Mouse (Mus musculus): ENCODE measurements around the gene Gm49721. TPM values are rescaled to one million over a fixed set of nuclear protein-coding genes. Genes with fewer than 3 reads are reported as not detected.
"Not testable (repeated sequence)": the region's sequence is repeated elsewhere in the genome, so short reads cannot be mapped to it uniquely, and the experiment has no call there.

Gene Gm49721
- polyA plus RNA-seq (2016; fragmentation: Nextera tagmentation; extraction: Ambion mirVana): 0.09 TPM in 1 of 2 replicates, not detected in the other

DNA sequence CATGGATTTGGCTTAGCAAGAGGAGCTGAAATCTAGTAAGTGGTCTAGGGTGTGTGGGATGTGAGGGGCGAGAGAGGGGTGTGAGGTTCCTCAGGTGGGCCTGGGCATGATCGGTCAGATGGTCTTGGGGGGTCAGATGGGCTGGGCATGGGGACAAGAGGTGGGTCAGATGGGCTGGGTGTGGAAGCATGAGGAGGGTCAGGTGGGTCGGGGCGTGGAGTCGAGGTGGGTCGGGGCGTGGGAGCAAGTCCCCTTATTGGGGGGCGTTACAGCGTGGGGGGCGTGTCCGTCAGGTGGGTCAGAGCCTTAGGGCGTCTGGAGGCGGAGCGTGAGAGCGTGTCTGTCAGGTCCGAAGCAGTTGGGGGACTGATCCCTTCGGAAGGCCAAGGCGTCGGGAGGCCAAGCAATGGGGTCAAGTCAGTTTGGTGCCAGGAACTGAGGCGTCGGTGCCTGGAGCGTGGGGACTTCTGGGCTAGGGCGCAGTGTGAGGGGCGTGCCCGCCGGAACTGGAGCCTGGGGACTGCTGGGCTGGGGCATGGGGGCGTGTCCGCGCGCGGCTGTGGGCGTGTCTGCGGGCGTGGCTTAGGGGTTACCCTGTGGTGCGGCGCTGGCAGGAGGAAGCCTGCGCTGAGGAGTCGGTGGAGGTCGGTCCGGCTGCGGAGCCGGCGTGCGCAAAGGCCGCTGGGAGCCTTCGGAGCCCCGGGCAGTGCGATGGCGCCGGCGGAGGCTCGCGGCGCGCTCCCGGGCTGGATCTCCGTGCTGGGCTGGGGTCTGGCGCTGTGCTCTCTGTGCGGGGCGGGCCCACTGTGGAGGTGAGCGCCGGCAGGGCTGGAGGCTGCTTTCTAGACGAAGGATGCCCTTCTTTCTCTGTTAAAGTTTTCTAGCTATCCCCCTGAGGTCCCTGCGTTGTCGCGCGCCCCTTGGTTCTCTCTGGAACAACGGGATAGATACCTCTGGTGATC is at the start of gene Gm49721:
Gene Gm49721, plus strand, starts transcription at position 618 of the 962 bp plus-strand sequence.
- not testable (repeated sequence) for H3K27me3 ChIP-seq, H3K9me3 ChIP-seq, H3K4me1 ChIP-seq, H3K36me3 ChIP-seq
- ATAC-seq (ENCODE audit: insufficient number of reproducible peaks, insufficient read depth, low FRiP score, low TSS enrichment): peak; percentile 93
- H3K4me2 ChIP-seq (replicated peaks): peak within 1 kb of the TSS; percentile 47
- H3K9ac ChIP-seq: peak within 1 kb of the TSS; percentile 65
- WGBS: 2% methylated on average over 44 of the region's 68 CpGs
- H3K27ac ChIP-seq: 0 out of 2 replicates have a peak within 1 kb of the TSS, but pooled peaks have one; percentile 50
- H3K4me3 ChIP-seq: peak within 1 kb of the TSS; percentile 51

GRCm38 (mm10) chr17:6931625-6932024 is 47.1 kb upstream of the Gm49721 start:
- not testable (repeated sequence) for H3K4me2 ChIP-seq (replicated peaks); H3K27me3 ChIP-seq; H3K36me3 ChIP-seq; H3K27ac ChIP-seq; H3K4me3 ChIP-seq; ATAC-seq (ENCODE audit: insufficient number of reproducible peaks, insufficient read depth, low FRiP score, low TSS enrichment); H3K9me3 ChIP-seq; H3K4me1 ChIP-seq; H3K9ac ChIP-seq
- 98% methylated on average over 7 of the region's 7 CpGs for WGBS

DNA sequence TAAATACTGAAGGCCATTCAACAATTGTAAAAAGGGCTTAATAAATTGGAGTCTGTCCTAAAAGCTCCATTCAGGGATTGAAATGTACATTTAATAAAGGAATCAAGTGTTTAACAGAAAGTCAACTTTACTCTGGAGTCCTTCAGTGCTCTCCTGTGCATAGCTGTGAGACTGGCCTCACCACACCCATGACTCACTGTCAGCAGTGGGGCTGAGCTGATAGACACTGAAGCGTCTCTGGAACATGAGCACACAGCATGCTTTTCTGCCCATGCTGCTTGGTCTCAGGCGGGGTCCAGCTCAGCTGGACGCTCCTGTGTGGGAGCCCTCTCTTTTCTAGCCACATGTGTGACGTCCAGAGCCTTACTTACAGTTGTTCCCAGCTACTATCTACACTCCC is 36.1 kb upstream of the Gm49721 start:
- not testable (repeated sequence) for H3K4me3 ChIP-seq; ATAC-seq (ENCODE audit: insufficient number of reproducible peaks, insufficient read depth, low FRiP score, low TSS enrichment); H3K9ac ChIP-seq; H3K9me3 ChIP-seq; H3K36me3 ChIP-seq; H3K4me1 ChIP-seq; H3K4me2 ChIP-seq (replicated peaks); H3K27ac ChIP-seq; H3K27me3 ChIP-seq
- WGBS: no CpG with 5 or more reads among the region's 4 CpGs

DNA sequence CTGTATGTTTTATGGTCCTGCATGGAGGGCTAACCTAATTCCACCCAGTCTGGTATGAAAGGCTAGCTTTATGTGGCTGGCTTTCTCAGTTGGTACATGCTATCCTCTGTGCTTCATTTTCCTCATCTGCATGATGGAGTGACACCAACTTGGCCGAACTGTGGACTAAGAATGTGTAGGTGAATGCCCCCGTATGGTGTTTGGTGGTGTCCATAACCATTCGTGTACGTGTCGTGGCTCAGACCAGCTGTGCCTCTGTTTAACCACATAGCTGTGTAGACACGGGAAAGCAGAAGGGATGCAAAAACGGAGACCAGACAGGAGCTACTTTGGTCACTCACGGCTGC is 31.1 kb upstream of the Gm49721 start:
- H3K27ac ChIP-seq; ATAC-seq (ENCODE audit: insufficient number of reproducible peaks, insufficient read depth, low FRiP score, low TSS enrichment); H3K4me1 ChIP-seq; H3K36me3 ChIP-seq; H3K9ac ChIP-seq; H3K27me3 ChIP-seq; H3K9me3 ChIP-seq: not testable (repeated sequence)
- H3K4me3 ChIP-seq: peak overlapping the region; percentile 52
- peak overlapping the region; percentile 48 for H3K4me2 ChIP-seq (replicated peaks)
- WGBS: no CpG with 5 or more reads among the region's 8 CpGs

DNA sequence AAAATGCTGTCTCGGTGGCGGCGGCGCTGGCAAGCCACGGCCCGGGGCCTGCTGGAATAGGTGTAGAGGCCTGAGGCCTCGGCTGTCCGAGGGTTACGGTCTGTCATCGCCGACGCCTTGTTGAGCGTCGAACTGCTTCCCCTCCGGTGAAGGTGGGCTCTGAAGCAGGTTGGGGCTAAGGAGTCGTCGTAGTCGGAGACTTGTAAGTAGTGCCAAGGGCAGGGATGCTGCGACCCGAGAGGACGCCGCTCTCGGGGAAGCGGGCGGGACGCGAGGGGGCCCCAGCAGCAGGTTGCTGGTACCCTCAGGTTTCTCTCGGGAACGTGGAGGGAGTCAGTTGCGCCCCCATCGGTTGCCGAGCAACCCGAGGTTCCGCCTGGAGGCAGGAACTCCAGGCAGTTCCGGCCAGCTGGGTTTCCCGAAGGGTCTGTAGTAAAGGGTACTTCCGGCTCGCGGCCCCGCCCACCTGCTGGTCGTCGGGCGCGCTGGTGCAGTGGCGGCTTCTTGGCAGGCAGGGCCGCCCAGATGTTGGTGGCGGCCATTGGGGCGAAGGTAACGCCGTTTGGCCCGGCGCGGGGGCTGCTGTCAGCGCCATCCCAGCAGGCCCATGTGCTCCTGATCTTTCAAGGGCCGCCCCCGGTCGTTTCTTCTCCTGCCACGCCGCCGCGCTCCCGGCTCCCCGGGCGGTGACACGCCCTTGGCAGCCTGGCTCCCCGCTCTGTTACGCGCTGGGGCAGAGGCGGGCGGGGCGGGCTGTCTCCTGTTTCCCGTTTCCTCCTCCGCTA is 30.5 kb upstream of the Gm49721 start, which contains the start of gene Rsph3b:
Gene Rsph3b, minus strand, starts transcription at position 699 of the 785 bp plus-strand sequence.
- ATAC-seq (ENCODE audit: insufficient number of reproducible peaks, insufficient read depth, low FRiP score, low TSS enrichment): peak; percentile 96
- not testable (repeated sequence) for H3K27me3 ChIP-seq, H3K9me3 ChIP-seq, H3K36me3 ChIP-seq, H3K4me1 ChIP-seq
- Histone ChIP-seq H3K9ac (peak within 1 kb of the TSS; percentile 59), H3K4me3 (peak within 1 kb of the TSS; percentile 52), H3K4me2 (replicated peaks) (peak within 1 kb of the TSS; percentile 48), H3K27ac (peak within 1 kb of the TSS; percentile 83)
- WGBS: under 1% methylated on average over 67 of the region's 73 CpGs

GRCm38 (mm10) chr17:6948769-6949228 is 29.9 kb upstream of the Gm49721 start:
- Histone ChIP-seq H3K27ac (peak overlapping the region; percentile 83), H3K9ac (peak overlapping the region; percentile 59), H3K4me3 (peak overlapping the region; percentile 52), H3K4me2 (replicated peaks) (peak overlapping the region; percentile 48)
- 12% methylated on average over 9 of the region's 9 CpGs for WGBS
- not testable (repeated sequence) for H3K27me3 ChIP-seq, H3K36me3 ChIP-seq, H3K9me3 ChIP-seq, H3K4me1 ChIP-seq
- peak; percentile 23; the same call in 1 of the 2 replicates for ATAC-seq (ENCODE audit: insufficient number of reproducible peaks, insufficient read depth, low FRiP score, low TSS enrichment)

GRCm38 (mm10) chr17:6958881-6959280 is 19.8 kb upstream of the Gm49721 start:
- not testable (repeated sequence) for ATAC-seq (ENCODE audit: insufficient number of reproducible peaks, insufficient read depth, low FRiP score, low TSS enrichment); H3K36me3 ChIP-seq; H3K27ac ChIP-seq; H3K9ac ChIP-seq; H3K27me3 ChIP-seq; H3K4me2 ChIP-seq (replicated peaks); H3K4me1 ChIP-seq; H3K4me3 ChIP-seq; H3K9me3 ChIP-seq
- WGBS: 85% methylated on average over 7 of the region's 8 CpGs

- Histone ChIP-seq H3K4me2 (replicated peaks) (peak overlapping the region; percentile 44), H3K4me3 (peak overlapping the region; percentile 48)
- not testable (repeated sequence) for ATAC-seq (ENCODE audit: insufficient number of reproducible peaks, insufficient read depth, low FRiP score, low TSS enrichment); H3K4me1 ChIP-seq; H3K27ac ChIP-seq; H3K27me3 ChIP-seq; H3K9me3 ChIP-seq; H3K36me3 ChIP-seq; H3K9ac ChIP-seq
- WGBS: 58% methylated on average over 5 of the region's 6 CpGs
Observed at GRCm38 (mm10) chr17:6959543-6960259, 19.0 kb upstream of the Gm49721 start.

DNA sequence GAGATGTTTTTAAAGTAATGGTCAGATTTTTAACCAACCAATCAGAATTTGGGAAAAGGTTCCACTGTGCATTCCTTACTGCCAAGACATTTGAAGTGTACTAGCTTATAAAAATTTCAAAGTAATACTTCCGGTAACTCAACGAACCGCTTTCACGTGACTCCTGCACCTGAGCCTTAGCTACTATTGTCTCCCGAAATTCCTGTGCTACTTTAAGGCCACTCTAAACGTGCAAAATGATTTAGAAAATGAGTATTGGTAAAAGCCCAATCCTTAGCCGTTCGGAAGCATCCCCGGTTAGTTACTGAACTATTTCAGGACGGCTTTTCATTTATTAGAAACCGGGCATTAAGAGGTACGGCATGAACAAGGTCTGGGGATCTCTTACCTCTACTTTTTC is 18.4 kb upstream of the Gm49721 start:
- not testable (repeated sequence) for H3K36me3 ChIP-seq; H3K27me3 ChIP-seq; H3K9me3 ChIP-seq; ATAC-seq (ENCODE audit: insufficient number of reproducible peaks, insufficient read depth, low FRiP score, low TSS enrichment); H3K4me1 ChIP-seq; H3K27ac ChIP-seq
- Histone ChIP-seq H3K9ac (0 out of 2 replicates have a peak overlapping the region, but pooled peaks have one; percentile 63), H3K4me2 (replicated peaks) (peak overlapping the region; percentile 44), H3K4me3 (peak overlapping the region; percentile 48)
- under 1% methylated on average over 12 of the region's 12 CpGs for WGBS

GRCm38 (mm10) chr17:6960776-6961175 is 17.9 kb upstream of the Gm49721 start, which contains the start of gene Tagap1:
Gene Tagap1, minus strand, starts transcription at chr17:6961156.
- not testable (repeated sequence) for H3K27me3 ChIP-seq; H3K36me3 ChIP-seq; H3K27ac ChIP-seq; H3K4me1 ChIP-seq; ATAC-seq (ENCODE audit: insufficient number of reproducible peaks, insufficient read depth, low FRiP score, low TSS enrichment); H3K9me3 ChIP-seq
- Histone ChIP-seq H3K9ac (peak within 1 kb of the TSS; percentile 63; the same call in 1 of the 2 replicates), H3K4me3 (peak within 1 kb of the TSS; percentile 48), H3K4me2 (replicated peaks) (peak within 1 kb of the TSS; percentile 44)
- WGBS: 2% methylated on average over 29 of the region's 51 CpGs
